Mouse (Mus musculus) heart, embryonic 16.5 days (tissue): ENCODE results near the gene Ptch1. TPM values are rescaled to one million over a fixed set of nuclear protein-coding genes. Genes with fewer than 3 reads are reported as not detected.

Experiments
- ATAC-seq: fragments of 200-750 bp; cut with Nextera tagmentation; replicated peaks from 2 replicates; pipeline ENCODE4 v1.8.0; 2017; ENCODE audit warnings: moderate number of reproducible peaks; ENCODE audit not compliant: insufficient read depth, low FRiP score; ENCODE audit errors: extremely low read depth
- H3K27ac ChIP-seq: fragments of 300-500 bp; sonication (generic); 2 replicates; pipeline ENCODE4 v1.5.1; 2014; ENCODE audit warnings: mild to moderate bottlenecking, low read length, control low read depth, moderate library complexity
- H3K27me3 ChIP-seq: fragments of 300-500 bp; sonication (generic); 2 replicates; pipeline ENCODE4 v1.6.1; 2014; ENCODE audit warnings: low read length, mixed read lengths; ENCODE audit not compliant: control insufficient read depth, insufficient read depth
- H3K36me3 ChIP-seq: fragments of 300-500 bp; sonication (generic); 2 replicates; pipeline ENCODE4 v1.6.1; 2014; ENCODE audit not compliant: control insufficient read depth, insufficient read depth
- H3K4me1 ChIP-seq: fragments of 300-500 bp; sonication (generic); 2 replicates; pipeline ENCODE4 v1.6.1; 2014; ENCODE audit warnings: low read length, mixed read lengths; ENCODE audit not compliant: control insufficient read depth, insufficient read depth
- H3K4me2 ChIP-seq: fragments of 300-500 bp; sonication (generic); 2 replicates; pipeline ENCODE4 v1.6.1; 2014; ENCODE audit warnings: low read depth, mild to moderate bottlenecking, control low read depth, low read length
- H3K4me3 ChIP-seq: fragments of 300-500 bp; sonication (generic); 2 replicates; pipeline ENCODE4 v1.5.1; 2014; ENCODE audit warnings: mild to moderate bottlenecking, control low read depth, low read length
- H3K9ac ChIP-seq: fragments of 300-500 bp; sonication (generic); 2 replicates; pipeline ENCODE4 v1.6.1; 2014; ENCODE audit warnings: low read length, control low read depth
- H3K9me3 ChIP-seq: fragments of 300-500 bp; sonication (generic); replicated peaks from 2 replicates; pipeline ENCODE4 v1.6.1; 2016; ENCODE audit warnings: low read length; ENCODE audit not compliant: control insufficient read depth
- WGBS: fragments of 180-500 bp; shearing (Covaris S2); extraction: QIAGEN DNeasy Blood & Tissue Kit; methylation state at CpG from one replicate; pipeline ENCODE4 v1.1.7; 2014; 5-methylcytosine and 5-hydroxymethylcytosine counted together
- polyA plus RNA-seq: library from polyadenylated mRNA; unstranded; fragments of >200 nt; fragmentation: Nextera tagmentation; extraction: Ambion mirVana; gene quantifications from 2 replicates; pipeline ENCODE4 v1.2.1, GENCODE M21; 2015

The Ptch1 gene
- polyA plus RNA-seq, 1 experiment from 2014 or later, result 5.6 TPM

DNA sequence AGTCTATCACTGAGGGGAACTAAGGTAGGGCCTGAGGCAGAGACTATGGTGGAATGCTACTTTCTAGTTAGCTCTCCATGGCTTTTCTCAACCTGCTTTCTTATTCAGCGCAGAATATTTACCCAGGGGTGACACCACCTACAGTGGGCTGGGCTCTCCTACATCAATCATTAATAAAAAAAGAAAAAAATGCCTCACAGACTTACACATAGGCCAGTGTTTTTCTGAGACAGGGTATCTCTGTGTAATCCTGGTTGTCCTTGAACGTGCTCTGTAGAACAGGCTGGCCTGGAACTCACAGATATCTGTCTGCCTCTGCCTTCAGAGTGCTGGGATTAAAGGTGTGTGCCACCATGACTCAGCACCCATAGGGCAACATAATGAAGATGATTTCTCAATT is 73.9 kb downstream of the Ptch1 start:
- Histone ChIP-seq H3K27ac (no peak overlapping the region), H3K9ac (no peak overlapping the region), H3K27me3 (no peaks in the 10 kb centered on the region), H3K9me3 (no peaks in the 10 kb centered on the region), H3K4me2 (no peak overlapping the region), H3K4me1 (peaks cover 2% of the 10 kb centered on the region; the same call in 1 of the 2 replicates), H3K36me3 (no peaks in the 10 kb centered on the region), H3K4me3 (no peak overlapping the region)
- no peak for ATAC-seq
- WGBS, result 78% methylated on average over 2 of the region's 2 CpGs

DNA sequence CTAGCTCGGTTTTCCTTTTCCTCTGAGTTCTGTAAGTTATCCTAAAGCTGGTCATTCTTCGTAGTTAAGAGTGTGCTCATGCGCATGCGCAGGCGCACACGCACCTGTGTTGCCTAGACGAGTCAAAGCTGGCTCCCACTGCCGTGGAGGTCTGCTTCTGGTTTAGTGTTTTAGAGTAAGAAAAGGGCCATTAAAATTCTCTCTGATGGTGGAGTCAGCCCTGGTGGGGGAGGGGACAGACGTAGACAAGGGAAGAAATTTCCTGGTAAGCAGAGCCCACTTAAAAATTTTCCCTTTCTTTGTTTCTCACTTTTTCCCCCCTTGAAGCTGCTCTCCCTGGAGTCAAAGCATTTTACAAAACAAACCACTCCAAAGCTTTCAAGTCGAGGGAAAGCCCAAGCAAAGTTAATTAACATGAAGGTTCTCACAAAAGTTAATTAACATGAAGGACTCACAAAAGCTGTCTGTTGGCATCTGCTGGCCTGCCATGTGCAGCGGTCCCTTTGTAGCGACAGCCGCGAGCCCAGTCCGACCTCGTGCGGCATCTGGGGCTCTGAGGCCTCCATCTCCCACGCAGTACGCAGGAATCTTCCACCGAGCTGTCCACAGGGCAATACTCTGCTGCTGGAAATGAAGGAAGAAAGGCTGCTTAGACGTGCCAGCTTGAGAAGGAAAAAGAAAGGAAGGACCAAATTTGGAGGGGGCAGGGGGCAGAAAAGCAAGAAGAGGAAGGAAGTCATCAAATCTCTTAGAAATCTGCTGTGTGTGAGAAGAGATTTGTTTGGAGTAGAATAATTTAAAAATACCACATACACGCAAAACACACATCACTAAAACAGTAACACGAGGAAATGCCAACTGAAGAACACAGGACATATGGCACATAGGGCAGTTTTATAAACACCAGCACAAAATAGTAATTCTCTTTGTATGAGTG is 76.5 kb downstream of the Ptch1 start, which contains the start of gene Fancc:
Fancc (minus strand) TSS at position 633 of the 937 bp plus-strand sequence.
- no peak within 1 kb of the TSS for H3K4me3 ChIP-seq
- WGBS, result 33% methylated on average over 23 of the region's 23 CpGs

GRCm38 (mm10) chr13:63487707-63488042 is 85.7 kb downstream of the Ptch1 start:
- Histone ChIP-seq H3K27ac (no peak overlapping the region), H3K4me1 (no peaks in the 10 kb centered on the region), H3K36me3 (no peaks in the 10 kb centered on the region), H3K4me2 (no peak overlapping the region), H3K9ac (no peak overlapping the region), H3K4me3 (no peak overlapping the region), H3K27me3 (no peaks in the 10 kb centered on the region), H3K9me3 (no peaks in the 10 kb centered on the region)
- ATAC-seq, result no peak
- 56% methylated on average over 7 of the region's 7 CpGs for WGBS

More for the DNA sequence above, 76.5 kb downstream of the Ptch1 start, which contains the start of gene Fancc:
- H3K27ac ChIP-seq, result no peak within 1 kb of the TSS
- no peak within 1 kb of the TSS for H3K9ac ChIP-seq
- peak within 1 kb of the TSS; percentile 36 for H3K4me2 ChIP-seq
- no peaks in the 10 kb centered on the region for H3K27me3 ChIP-seq
- peaks cover 2% of the 10 kb centered on the region; the same call in 1 of the 2 replicates for H3K4me1 ChIP-seq
- no peak for ATAC-seq
- H3K9me3 ChIP-seq, result no peaks in the 10 kb centered on the region
- H3K36me3 ChIP-seq, result no peaks in the 10 kb centered on the region

- H3K9ac ChIP-seq, result no peak overlapping the region
- H3K9me3 ChIP-seq, result no peaks in the 10 kb centered on the region
- H3K4me3 ChIP-seq, result no peak overlapping the region
- H3K4me1 ChIP-seq, result no peaks in the 10 kb centered on the region
- WGBS, result 47% methylated on average over 18 of the region's 18 CpGs
- no peak for ATAC-seq
- no peaks in the 10 kb centered on the region for H3K36me3 ChIP-seq
- no peaks in the 10 kb centered on the region for H3K27me3 ChIP-seq
- no peak overlapping the region for H3K27ac ChIP-seq
- H3K4me2 ChIP-seq, result no peak overlapping the region
Observed at GRCm38 (mm10) chr13:63486791-63487706, 86.3 kb downstream of the Ptch1 start.

DNA sequence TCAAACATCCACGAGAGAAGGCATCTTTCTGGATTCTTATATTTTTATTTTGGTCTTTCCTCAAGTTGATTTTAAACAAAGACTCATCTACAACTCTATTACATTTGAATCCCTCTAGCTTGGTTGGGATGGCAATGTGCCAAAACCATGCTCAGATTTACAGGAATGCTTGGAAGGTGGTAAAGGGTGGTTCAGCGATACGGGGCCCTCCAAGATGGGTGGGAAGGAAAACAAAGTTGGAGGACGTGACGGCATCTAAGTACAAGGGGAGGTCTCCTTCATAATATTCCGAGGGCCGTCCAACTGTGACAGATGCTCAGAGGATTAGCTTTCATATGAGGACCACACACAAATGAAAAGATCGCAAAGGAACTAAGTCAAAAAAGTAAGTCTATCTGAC is 98.0 kb downstream of the Ptch1 start:
- peaks cover 3% of the 10 kb centered on the region; the same call in 1 of the 2 replicates for H3K4me1 ChIP-seq
- 60% methylated on average over 8 of the region's 8 CpGs for WGBS
- no peaks in the 10 kb centered on the region for H3K36me3 ChIP-seq
- no peak overlapping the region for H3K27ac ChIP-seq
- no peaks in the 10 kb centered on the region for H3K27me3 ChIP-seq
- no peak overlapping the region for H3K9ac ChIP-seq
- no peaks in the 10 kb centered on the region for H3K9me3 ChIP-seq
- no peak for ATAC-seq
- H3K4me3 ChIP-seq, result no peak overlapping the region
- no peak overlapping the region for H3K4me2 ChIP-seq

Other genes with a start within 250 kb of the Ptch1 start
- gene Fancc, start 76.3 kb downstream of the Ptch1 start, polyA plus RNA-seq, result 16.6 and 17.2 TPM in 2 replicates
- gene Ercc6l2, start 241.6 kb upstream of the Ptch1 start, polyA plus RNA-seq, result 11.7 and 14.0 TPM in 2 replicates